Mouse (Mus musculus): Measurements from ENCODE around the gene Sash1.

The Sash1 gene

GRCm38 (mm10) chr10:8885630-8886527 lies at the start of gene Sash1:
Gene Sash1, minus strand, starts transcription at chr10:8886070.
- DNase-seq (ENCODE audit: low read depth, low spot score) = no peak

- no peak for DNase-seq (ENCODE audit: low read depth, low spot score)
These were observed 49.7 kb upstream of the Sash1 start for GRCm38 (mm10) chr10:8935601-8936000.

- no peak for DNase-seq (ENCODE audit: low read depth, low spot score)
These were observed 47.8 kb upstream of the Sash1 start for GRCm38 (mm10) chr10:8933451-8934372.

GRCm38 (mm10) chr10:8931548-8932240 lies 45.8 kb upstream of the Sash1 start:
- no peak for DNase-seq (ENCODE audit: low read depth, low spot score)

- DNase-seq (ENCODE audit: low read depth, low spot score) = no peak
These were observed 44.8 kb upstream of the Sash1 start for GRCm38 (mm10) chr10:8930672-8931071.

GRCm38 (mm10) chr10:8928775-8929647 lies 43.1 kb upstream of the Sash1 start:
- no peak for DNase-seq (ENCODE audit: low read depth, low spot score)

- DNase-seq (ENCODE audit: low read depth, low spot score) = no peak
These were observed 42.4 kb upstream of the Sash1 start for GRCm38 (mm10) chr10:8928261-8928660.

- DNase-seq (ENCODE audit: low read depth, low spot score) = no peak
These were observed 41.0 kb upstream of the Sash1 start for GRCm38 (mm10) chr10:8926906-8927305.

GRCm38 (mm10) chr10:8926295-8926694 lies 40.4 kb upstream of the Sash1 start:
- DNase-seq (ENCODE audit: low read depth, low spot score) = no peak

GRCm38 (mm10) chr10:8925299-8925698 lies 39.4 kb upstream of the Sash1 start:
- DNase-seq (ENCODE audit: low read depth, low spot score) = no peak

- no peak for DNase-seq (ENCODE audit: low read depth, low spot score)
These were observed 35.3 kb upstream of the Sash1 start for GRCm38 (mm10) chr10:8921098-8921693.

GRCm38 (mm10) chr10:8917798-8918197 lies 31.9 kb upstream of the Sash1 start:
- no peak for DNase-seq (ENCODE audit: low read depth, low spot score)

- DNase-seq (ENCODE audit: low read depth, low spot score) = no peak
These were observed 31.5 kb upstream of the Sash1 start for GRCm38 (mm10) chr10:8917350-8917749.

- no peak for DNase-seq (ENCODE audit: low read depth, low spot score)
These were observed 29.9 kb upstream of the Sash1 start for GRCm38 (mm10) chr10:8915755-8916154.

GRCm38 (mm10) chr10:8913904-8914303 lies 28.0 kb upstream of the Sash1 start:
- DNase-seq (ENCODE audit: low read depth, low spot score) = no peak

GRCm38 (mm10) chr10:8912706-8913275 lies 26.9 kb upstream of the Sash1 start:
- no peak for DNase-seq (ENCODE audit: low read depth, low spot score)

- DNase-seq (ENCODE audit: low read depth, low spot score) = no peak
These were observed 26.3 kb upstream of the Sash1 start for GRCm38 (mm10) chr10:8912213-8912612.

- no peak for DNase-seq (ENCODE audit: low read depth, low spot score)
These were observed 24.5 kb upstream of the Sash1 start for GRCm38 (mm10) chr10:8910237-8910990.

- no peak for DNase-seq (ENCODE audit: low read depth, low spot score)
These were observed 17.2 kb upstream of the Sash1 start for GRCm38 (mm10) chr10:8903086-8903485.

All from retina, adult 2 months (tissue).